Comparison of ENCODE assay signal across 8 mouse cellular contexts in the genomic region with DNA sequence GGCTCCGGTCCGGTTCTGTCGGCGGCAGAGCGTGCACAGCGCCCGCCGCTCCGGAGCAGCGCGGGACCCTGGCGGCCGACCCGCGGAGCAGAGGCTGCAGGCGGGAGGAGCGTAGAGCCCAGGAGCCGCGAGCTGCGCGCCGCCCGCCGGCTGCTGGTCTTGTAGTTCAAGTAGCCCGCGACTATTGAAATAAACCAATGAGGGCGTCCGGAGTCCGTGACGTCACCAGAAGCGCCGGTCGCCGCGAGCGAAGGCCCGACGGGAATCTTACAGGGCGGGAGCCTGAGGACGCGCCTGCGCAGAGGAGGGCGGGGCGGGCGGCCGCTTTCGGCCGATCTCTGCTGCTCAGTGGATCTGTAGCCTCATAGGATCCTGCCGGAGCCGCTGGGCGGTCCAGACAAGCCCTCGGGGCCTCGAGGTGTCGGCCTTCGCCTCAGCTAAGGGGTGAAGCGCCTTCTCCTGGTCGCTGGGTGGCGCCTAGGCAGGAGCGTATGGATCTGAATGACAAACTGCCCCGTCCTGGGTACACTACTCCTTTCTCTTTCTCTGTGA. TPM values are rescaled to one million over a fixed set of nuclear protein-coding genes. Genes with fewer than 3 reads are reported as not detected.
DNase-seq lines count a peak whose midpoint lies in the region; ATAC-seq and TF ChIP-seq lines count a peak whose summit lies in the region.

A gene (minus strand): TSS at position 324 of the 552 bp plus-strand sequence.

- H3K4me2 ChIP-seq in heart, embryonic 15.5 days, result peak within 1 kb of the TSS; percentile 96
- peak within 1 kb of the TSS; percentile 89 for H3K4me2 ChIP-seq in liver, embryonic 14.5 days (ENCODE audit: low read depth)
- peak within 1 kb of the TSS; percentile 82 for H3K4me2 ChIP-seq in neural tube, embryonic 11.5 days (ENCODE audit: low read depth)
- H3K4me2 ChIP-seq in stomach, postnatal 0 days (replicated peaks; ENCODE audit: low read depth), result peak within 1 kb of the TSS; percentile 98

- H3K36me3 ChIP-seq in forebrain, embryonic 10.5 days (replicated peaks), result peaks cover 38% of the 10 kb centered on the region
- H3K36me3 ChIP-seq in heart, embryonic 15.5 days, result peaks cover 28% of the 10 kb centered on the region
- peaks cover 39% of the 10 kb centered on the region for H3K36me3 ChIP-seq in liver, embryonic 14.5 days (replicated peaks; ENCODE audit: control insufficient read depth, insufficient read depth, low read depth)
- H3K36me3 ChIP-seq in neural tube, embryonic 11.5 days (ENCODE audit: control insufficient read depth, insufficient read depth, low read length), result peaks cover 7% of the 10 kb centered on the region
- peaks cover 5% of the 10 kb centered on the region for H3K36me3 ChIP-seq in stomach, postnatal 0 days (ENCODE audit: control insufficient read depth, insufficient read depth, low read length)

- ATAC-seq in heart, embryonic 15.5 days (replicated peaks; ENCODE audit: insufficient number of reproducible peaks, insufficient read depth, low FRiP score, low read depth), result peak; percentile 100
- ATAC-seq in liver, embryonic 14.5 days (ENCODE audit: insufficient read depth), result peak; percentile 95
- ATAC-seq in neural tube, embryonic 11.5 days (ENCODE audit: insufficient read depth, low FRiP score, low TSS enrichment), result peak; percentile 99
- peak; percentile 100 for ATAC-seq in stomach, postnatal 0 days (ENCODE audit: low FRiP score, low TSS enrichment)

- peak within 1 kb of the TSS; percentile 85 for H3K9ac ChIP-seq in heart, embryonic 15.5 days
- H3K9ac ChIP-seq in liver, embryonic 14.5 days (replicated peaks), result peak within 1 kb of the TSS; percentile 97
- H3K9ac ChIP-seq in neural tube, embryonic 11.5 days (ENCODE audit: low read length), result peak within 1 kb of the TSS; percentile 92
- peak within 1 kb of the TSS; percentile 73 for H3K9ac ChIP-seq in stomach, postnatal 0 days (ENCODE audit: low read length)

- H3K4me1 ChIP-seq in forebrain, embryonic 10.5 days, result peaks cover 18% of the 10 kb centered on the region
- H3K4me1 ChIP-seq in heart, embryonic 15.5 days (replicated peaks), result peaks cover 22% of the 10 kb centered on the region
- peaks cover 8 to 9% of the 10 kb centered on the region in 2 experiments for H3K4me1 ChIP-seq in liver, embryonic 14.5 days (replicated peaks; ENCODE audit: control insufficient read depth in 2 of 2, insufficient read depth in 2 of 2, low read length in 1 of 2)
- peaks cover 15% of the 10 kb centered on the region; the same call in 1 of the 2 replicates for H3K4me1 ChIP-seq in neural tube, embryonic 11.5 days (ENCODE audit: control insufficient read depth, insufficient read depth, low read length)
- 0 out of 2 replicates have a peak, but pooled peaks cover 2% of the 10 kb centered on the region for H3K4me1 ChIP-seq in stomach, postnatal 0 days (replicated peaks; ENCODE audit: control insufficient read depth, insufficient read depth)

- H3K9me3 ChIP-seq in forebrain, embryonic 10.5 days, result no peaks in the 10 kb centered on the region
- no peaks in the 10 kb centered on the region for H3K9me3 ChIP-seq in heart, embryonic 15.5 days (replicated peaks)
- no peaks in the 10 kb centered on the region for H3K9me3 ChIP-seq in liver, embryonic 14.5 days (ENCODE audit: control insufficient read depth, low read length)
- H3K9me3 ChIP-seq in neural tube, embryonic 11.5 days (ENCODE audit: control insufficient read depth, low read length), result no peaks in the 10 kb centered on the region
- H3K9me3 ChIP-seq in stomach, postnatal 0 days (ENCODE audit: control insufficient read depth, low read length), result no peaks in the 10 kb centered on the region

- H3K27me3 ChIP-seq in forebrain, embryonic 10.5 days (ENCODE audit: poor library complexity, severe bottlenecking), result no peaks in the 10 kb centered on the region
- no peaks in the 10 kb centered on the region for H3K27me3 ChIP-seq in heart, embryonic 15.5 days
- no peaks in the 10 kb centered on the region for H3K27me3 ChIP-seq in liver, embryonic 14.5 days (ENCODE audit: control insufficient read depth, insufficient read depth, low read length)
- H3K27me3 ChIP-seq in neural tube, embryonic 11.5 days (ENCODE audit: control insufficient read depth, insufficient read depth, low read length), result no peaks in the 10 kb centered on the region
- H3K27me3 ChIP-seq in stomach, postnatal 0 days (ENCODE audit: control insufficient read depth, insufficient read depth, low read length), result no peaks in the 10 kb centered on the region

- TF ChIP-seq CTCF in liver, embryonic 14.5 days (IDR thresholded peaks at IDR 0.05; ENCODE audit: low read depth), result peak; percentile 92
- peak; percentile 84 for TF ChIP-seq CTCF in stomach, postnatal 0 days (IDR thresholded peaks at IDR 0.05; ENCODE audit: low read depth)

- peak; percentile 95 for DNase-seq in CD8-positive naive resting alpha-beta T cell, adult 2 months (ENCODE audit: low read depth in 2 of 2, low spot score in 2 of 2)
- peak; percentile 92 for DNase-seq in c-Kit-positive CD71-negative TER-119-negative erythroid progenitor cells, embryonic 14.5 days (ENCODE audit: low read depth)
- DNase-seq in forebrain, embryonic 10.5 days (ENCODE audit: extremely low spot score, low spot score), result peak; percentile 99
- DNase-seq in kidney, postnatal 25 days, result peak; percentile 97 to 99
- DNase-seq in liver, embryonic 14.5 days (ENCODE audit: low read depth in 3 of 3, low spot score in 3 of 3), result peak; percentile 96 to 97 (median 96)
- peak; percentile 99 for DNase-seq in neural tube, embryonic 11.5 days (ENCODE audit: low spot score)
- peak; percentile 99 for DNase-seq in stomach, postnatal 0 days (ENCODE audit: low spot score)

- peak within 1 kb of the TSS; percentile 98 for H3K27ac ChIP-seq in forebrain, embryonic 10.5 days
- peak within 1 kb of the TSS; percentile 80 for H3K27ac ChIP-seq in heart, embryonic 15.5 days
- peak within 1 kb of the TSS; percentile 92 for H3K27ac ChIP-seq in liver, embryonic 14.5 days
- H3K27ac ChIP-seq in neural tube, embryonic 11.5 days (ENCODE audit: low read depth, low read length), result peak within 1 kb of the TSS; percentile 31
- peak within 1 kb of the TSS; percentile 74 for H3K27ac ChIP-seq in stomach, postnatal 0 days (replicated peaks)

- under 1% methylated on average over 60 of the region's 60 CpGs for WGBS in forebrain, embryonic 10.5 days
- WGBS in heart, embryonic 15.5 days, result under 1% methylated on average over 60 of the region's 60 CpGs
- WGBS in liver, embryonic 14.5 days (ENCODE audit: insufficient replicate concordance), result under 1% methylated on average over 60 of the region's 60 CpGs
- 0% methylated on average over 60 of the region's 60 CpGs for WGBS in neural tube, embryonic 11.5 days
- under 1% methylated on average over 59 of the region's 60 CpGs for WGBS in stomach, postnatal 0 days

- TF ChIP-seq EP300 in liver, embryonic 14.5 days (IDR thresholded peaks at IDR 0.05; ENCODE audit: low read depth), result peak; percentile 29; the same call in 1 of the 2 replicates
- no peak for TF ChIP-seq EP300 in stomach, postnatal 0 days (optimal IDR thresholded peaks at IDR 0.05)

- peak within 1 kb of the TSS; percentile 98 for H3K4me3 ChIP-seq in forebrain, embryonic 10.5 days
- H3K4me3 ChIP-seq in heart, embryonic 15.5 days, result peak within 1 kb of the TSS; percentile 97
- H3K4me3 ChIP-seq in liver, embryonic 14.5 days (ENCODE audit: insufficient read depth in 1 of 2, low read depth in 2 of 2, low read length in 2 of 2), result peak within 1 kb of the TSS; percentile 91 to 95
- peak within 1 kb of the TSS; percentile 79 for H3K4me3 ChIP-seq in neural tube, embryonic 11.5 days (ENCODE audit: low read depth, low read length)
- peak within 1 kb of the TSS; percentile 84 for H3K4me3 ChIP-seq in stomach, postnatal 0 days (ENCODE audit: low read depth, low read length)

RNA-seq across cellular contexts. Expression of the gene that starts here (rescaled TPM):
- 272 and 276 TPM in 2 replicates for polyA plus RNA-seq in forebrain, embryonic 10.5 days (2016; fragmentation: Nextera tagmentation; extraction: Ambion mirVana)
- 160 and 174 TPM in 2 replicates for polyA plus RNA-seq in heart, embryonic 15.5 days (2015; fragmentation: Nextera tagmentation; extraction: Ambion mirVana)
- polyA plus RNA-seq in liver, embryonic 14.5 days (2012; rRNA removed), result 107 and 155 TPM in 2 replicates
- polyA plus RNA-seq in liver, embryonic 14.5 days (2014; fragmentation: Nextera tagmentation; extraction: Ambion mirVana), result 295 and 336 TPM in 2 replicates
- 247 and 248 TPM in 2 replicates for polyA plus RNA-seq in neural tube, embryonic 11.5 days (2014; fragmentation: Nextera tagmentation; extraction: Ambion mirVana)
- polyA plus RNA-seq in stomach, postnatal 0 days (2015; fragmentation: Nextera tagmentation; extraction: Ambion mirVana), result 33.0 and 40.4 TPM in 2 replicates

Comparison
In these comparisons a context has a peak if more than half of its experiments do, and no peak if none do; other contexts are left out.
1. Peak in every context shown above with its lines: DNase-seq, ATAC-seq, H3K4me3 ChIP-seq and H3K27ac ChIP-seq.
2. H3K27ac ChIP-seq: peak in every context shown above with its lines; median percentile 98 in forebrain, embryonic 10.5 days; 92 in liver, embryonic 14.5 days; 80 in heart, embryonic 15.5 days; 74 in stomach, postnatal 0 days; 31 in neural tube, embryonic 11.5 days.